Mouse (Mus musculus) heart, adult 9 months (tissue): ENCODE results near the gene Fkbp5.
A peak's percentile ranks its signal among the peaks of the same experiment; 100 is the strongest.

Experiments used
- DNase-seq, 2 experiments: peaks; one replicate each; pipeline ENCODE4 v3.0.0; 2022; ENCODE audit warnings: low spot score in 2 of 2

Fkbp5 gene

DNA sequence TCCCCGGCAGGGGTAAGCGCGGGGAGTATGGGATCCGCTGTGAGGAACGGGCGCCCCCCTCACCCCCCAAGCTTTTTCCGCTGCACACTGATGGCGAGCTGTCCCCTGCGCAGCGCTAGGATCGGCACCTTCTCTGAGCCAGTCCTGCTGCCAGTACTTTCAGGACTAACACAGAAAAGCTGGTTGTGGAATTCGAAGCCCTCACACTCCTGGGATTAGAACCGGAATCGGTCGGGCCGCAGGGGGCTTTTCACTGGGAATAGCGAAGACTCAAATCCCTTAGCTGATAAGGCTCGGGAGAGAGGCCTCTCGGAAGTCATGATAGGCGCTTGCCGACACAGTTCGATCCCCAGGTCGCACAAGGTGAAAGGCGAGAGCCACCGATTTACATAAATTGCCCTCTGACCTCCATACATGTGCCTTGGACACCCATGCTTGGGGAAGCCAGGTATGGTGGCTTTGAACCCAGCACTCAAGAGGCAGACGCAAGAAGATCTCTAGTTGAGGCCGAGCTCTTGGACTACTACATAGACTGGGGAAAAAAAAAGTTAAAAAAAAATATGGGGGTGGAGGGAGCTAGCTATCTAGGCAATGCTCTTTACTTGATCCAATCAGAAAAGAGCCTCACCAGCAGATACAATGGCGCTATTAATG is 6.2 kb upstream of the Fkbp5 start:
- DNase-seq: no peak

DNA sequence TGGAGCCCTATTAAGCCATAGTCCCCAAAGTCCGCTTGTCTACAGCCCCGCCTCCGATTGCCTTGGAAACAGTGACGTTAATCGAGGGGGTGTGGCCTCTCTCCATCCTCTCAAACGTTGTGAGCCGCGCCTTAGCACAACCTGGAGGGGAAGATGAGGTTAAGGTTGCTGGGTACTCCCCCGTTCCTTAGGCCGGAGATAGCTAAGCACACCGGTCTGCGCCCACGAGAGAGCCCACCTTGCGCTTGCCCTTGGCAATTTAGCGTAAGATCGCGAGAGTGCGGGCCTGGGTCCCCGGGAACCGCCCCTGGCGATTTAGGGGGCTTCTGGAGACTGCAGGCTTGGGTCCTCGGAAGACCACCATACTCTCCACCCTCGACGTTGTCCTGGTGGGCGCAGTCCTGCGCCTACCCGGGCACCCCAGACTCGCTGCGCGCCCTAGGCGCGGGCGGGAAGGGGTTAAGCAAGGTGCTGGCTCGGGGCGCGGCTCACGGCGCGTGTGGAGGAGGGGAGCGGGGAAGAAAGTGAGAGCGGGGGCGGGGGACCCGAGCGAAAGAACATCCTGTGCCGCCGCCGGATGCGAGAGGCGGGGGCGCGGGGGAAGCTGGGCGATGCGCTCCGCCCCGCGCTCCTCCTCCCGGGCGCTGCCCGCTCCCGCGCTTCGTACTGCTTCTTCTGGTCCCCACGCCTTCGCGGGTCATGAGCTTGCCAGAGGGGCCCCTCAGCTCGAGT is 5.5 kb upstream of the Fkbp5 start:
- DNase-seq: peak; percentile 95 to 97

DNA sequence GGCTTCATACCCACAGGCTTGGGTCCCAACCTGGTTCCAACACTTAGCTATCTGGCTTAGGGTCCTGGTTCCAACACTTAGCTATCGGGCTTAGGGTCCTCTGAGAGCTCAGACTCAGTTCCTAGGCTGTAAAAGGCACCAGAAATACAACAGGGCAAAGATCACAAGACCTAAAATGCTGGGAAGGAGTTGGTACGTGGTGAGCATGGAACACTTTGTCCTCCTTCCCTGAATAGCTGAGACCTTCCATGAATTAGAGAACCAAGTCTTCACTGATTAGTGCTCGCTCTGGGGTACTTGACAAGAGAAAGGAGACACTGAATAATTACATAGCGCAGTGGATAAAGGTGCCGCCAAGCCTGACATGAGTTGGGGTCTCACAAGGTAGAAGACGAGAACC is 4.6 kb upstream of the Fkbp5 start:
- DNase-seq: peak in 1 of 2 experiments; percentile 12

DNA sequence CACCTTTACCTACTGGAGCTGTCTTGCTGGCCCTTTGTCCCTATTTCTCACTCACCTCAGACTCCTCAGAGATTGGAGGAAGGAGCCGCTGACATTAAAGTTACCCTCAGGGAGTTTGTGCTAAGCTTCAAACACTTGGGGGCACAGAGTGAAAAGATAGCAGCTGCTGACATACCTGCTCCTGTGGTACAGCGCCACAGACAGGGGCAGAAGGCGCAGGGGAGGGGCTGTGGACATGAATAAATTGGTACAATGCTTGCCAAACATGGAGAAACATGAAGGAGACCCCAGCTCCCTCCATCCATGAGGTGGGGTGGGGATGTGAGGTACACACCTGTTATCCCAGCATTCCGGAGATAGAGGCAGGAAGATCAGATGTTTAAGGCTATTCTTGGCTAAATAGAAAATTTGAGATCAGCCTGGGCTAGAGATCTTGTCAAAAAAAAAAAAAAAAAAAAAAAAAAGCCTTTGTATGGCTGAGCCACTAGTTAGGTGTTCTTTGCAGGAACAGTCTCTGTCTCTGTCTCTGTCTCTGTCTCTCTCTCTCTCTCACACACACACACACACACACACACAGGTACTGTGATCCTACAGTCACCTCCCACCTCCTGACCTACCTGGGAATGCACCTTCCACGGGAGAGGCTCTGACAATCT is 3.9 kb upstream of the Fkbp5 start:
- DNase-seq: peak in 1 of 2 experiments; percentile 5

DNA sequence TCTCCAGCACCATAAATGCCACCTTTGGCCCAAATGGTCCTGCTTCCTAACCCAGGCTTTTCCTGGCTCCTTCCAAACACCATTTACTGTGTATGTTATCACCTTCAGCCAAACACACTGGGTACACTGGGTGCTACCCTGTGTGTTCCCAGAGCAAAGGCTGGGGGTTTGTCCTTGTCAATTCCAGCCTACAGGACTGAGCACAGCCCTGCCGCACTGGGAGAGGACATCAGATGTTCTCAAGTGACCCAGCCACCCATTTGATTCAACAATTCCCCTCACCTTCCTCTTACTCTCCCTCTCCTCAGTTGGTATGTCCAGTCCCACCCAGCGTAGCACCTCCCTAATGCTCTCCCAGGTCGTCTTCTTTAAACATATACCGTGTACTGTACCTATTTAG is 3.2 kb upstream of the Fkbp5 start:
- DNase-seq: peak in 1 of 2 experiments; percentile 2

DNA sequence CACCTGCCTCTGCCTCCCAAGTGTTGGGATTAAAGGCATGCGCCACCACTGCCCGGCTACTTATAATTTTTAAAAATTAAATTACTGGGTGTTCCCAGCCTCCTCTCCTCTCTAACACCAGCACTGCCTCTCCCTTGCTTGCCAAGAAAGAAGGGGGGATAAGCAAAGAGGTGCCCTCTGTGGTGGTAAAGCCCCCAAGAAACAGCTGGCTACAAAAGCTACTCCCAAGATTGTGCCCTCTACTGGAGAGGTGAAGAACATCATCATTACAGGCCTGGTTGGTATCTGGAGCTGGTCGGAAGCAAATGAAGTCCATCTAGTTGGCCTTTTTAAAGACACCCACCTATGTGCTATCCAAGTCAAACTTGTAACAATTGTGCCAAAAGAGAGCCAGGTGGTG is 2.5 kb upstream of the Fkbp5 start:
- no peak for DNase-seq

DNA sequence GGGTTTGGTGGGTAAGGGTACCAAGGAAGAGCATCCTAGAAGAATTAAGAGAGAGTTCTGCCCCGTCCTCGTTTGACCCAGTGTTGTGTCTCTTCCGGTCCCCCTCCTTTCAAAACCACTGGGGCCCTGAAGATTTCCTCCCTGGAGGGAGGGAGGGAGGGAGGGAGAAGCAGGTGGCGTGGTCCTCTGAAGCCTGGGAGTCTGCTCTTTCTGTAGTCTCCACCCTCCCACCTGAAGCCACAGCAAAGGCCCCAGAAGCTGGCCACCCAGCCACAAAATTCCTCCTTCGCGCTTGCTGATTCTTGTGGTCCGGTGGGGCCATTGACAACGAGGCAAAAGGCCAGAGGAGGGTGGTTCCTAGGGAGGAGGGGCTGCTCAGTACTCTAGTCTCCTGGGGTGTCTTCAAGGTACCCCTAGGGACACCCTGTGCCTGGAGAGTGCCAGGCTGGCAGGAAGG is 1.3 kb upstream of the Fkbp5 start:
- peak; percentile 59 to 62 for DNase-seq

DNA sequence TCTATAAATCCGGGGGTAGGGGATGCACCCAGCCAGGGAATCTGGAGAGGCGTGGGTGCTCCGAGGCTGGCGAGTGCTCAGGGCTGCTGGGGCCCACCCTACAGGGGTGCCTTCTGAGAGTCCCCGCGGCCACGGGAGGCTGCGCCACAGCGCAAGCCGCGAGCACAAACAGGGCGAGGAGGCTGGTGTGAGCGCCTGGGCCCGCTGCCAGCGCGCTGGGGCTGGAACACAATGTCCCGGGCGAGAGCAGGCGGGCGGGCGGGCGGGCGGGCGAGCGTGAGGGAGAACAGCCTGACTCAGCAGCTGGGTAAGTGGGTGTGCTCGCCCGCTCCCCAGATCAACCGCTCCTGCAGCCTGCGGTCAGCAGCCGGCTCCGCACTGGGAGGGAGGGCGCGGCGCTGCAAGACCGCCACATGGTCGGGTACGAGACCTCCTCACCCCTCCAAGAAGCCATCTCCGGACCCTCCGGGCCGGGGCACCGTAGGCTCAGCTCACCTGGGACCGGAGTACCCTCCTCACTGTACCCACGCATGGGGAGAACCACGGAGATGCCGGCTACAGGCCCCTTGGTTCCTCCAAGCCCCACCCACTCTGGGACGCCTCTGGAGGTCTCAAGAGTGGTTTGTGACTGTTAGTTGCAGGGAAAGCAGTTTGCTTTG is 758 bp upstream of the Fkbp5 start:
- peak in 1 of 2 experiments; percentile 94 for DNase-seq

DNA sequence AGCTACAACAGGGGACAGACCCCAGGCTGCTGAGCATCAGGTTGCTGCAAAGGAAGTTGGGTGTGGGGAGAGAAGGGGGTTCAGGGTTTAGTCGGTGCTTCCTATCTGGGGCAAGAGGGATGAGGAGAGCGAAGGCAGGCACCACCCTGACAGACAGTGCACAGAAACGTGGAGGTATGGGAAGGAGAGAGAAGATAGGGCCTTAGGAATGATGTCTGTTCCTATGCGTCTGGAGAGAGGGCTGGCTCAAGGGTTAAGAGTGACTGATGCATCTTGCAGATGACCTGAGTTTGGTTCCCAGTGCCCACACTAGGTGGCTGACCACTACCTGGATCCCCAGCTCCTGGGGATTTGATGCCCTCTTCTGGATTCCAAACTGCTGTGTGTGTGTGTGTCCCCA is 446 bp downstream of the Fkbp5 start:
- no peak for DNase-seq

DNA sequence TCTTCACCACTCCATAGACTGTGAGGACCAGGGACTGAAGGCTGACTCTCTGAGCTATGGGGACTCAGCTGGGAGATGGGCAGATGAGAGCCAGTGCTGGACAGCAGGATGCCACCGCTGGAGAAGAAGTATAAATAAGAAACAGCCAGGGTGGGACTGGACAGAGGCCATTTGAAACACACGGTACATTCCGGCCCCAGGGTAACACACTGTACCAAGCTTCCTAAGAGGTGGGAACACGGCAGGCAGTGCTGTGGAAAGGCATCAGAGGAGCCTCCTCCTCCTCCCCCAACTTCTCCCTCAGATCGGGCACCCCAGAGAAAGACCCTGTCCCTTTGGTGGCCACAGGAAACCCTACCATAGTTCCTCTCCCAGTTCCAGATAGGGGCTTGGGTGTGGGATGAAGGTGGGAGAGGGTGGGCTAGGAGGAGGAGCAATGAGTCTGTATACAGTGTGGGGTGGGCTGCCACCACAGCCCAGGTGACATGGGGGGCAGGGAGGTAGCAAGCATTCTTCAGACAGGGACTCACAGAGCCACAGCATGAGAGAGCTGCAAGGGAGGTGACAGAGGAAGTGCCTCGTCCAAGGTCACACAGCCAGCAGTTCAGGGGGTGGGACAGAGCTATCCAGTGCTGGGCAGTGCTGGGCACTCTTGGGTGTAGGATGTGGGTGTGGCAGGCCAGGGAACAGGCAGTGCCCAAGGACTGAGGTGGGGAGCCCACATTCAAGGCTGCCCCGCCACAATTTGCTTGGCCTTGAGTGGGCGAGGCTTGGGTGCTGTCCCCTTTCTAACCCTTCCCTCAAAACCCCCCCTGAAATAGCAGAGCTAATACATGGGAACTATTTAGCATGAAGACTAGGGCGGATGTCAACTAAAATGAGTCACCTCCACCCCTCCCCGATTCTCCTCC is 1.6 kb downstream of the Fkbp5 start:
- peak; percentile 68 to 74 for DNase-seq

DNA sequence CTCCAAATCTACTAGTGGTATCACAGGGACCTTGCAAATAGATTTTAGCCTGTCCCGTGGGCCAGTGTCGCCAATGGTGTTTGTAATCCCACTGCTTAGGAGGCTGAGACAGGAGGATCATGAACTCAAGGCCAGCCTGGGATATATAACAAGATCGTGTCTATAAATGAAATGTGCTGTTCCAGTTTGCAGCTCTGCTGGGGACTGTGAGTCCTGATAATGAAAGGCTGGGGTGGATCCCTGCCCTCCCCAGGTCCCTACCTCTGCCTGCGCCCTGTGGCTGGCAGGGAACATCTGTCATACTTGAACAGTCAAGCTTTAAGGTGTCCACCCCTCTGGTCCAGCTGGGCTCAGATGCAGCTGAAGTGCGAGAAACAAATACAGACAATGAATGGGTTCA is 2.8 kb downstream of the Fkbp5 start:
- DNase-seq: no peak

DNA sequence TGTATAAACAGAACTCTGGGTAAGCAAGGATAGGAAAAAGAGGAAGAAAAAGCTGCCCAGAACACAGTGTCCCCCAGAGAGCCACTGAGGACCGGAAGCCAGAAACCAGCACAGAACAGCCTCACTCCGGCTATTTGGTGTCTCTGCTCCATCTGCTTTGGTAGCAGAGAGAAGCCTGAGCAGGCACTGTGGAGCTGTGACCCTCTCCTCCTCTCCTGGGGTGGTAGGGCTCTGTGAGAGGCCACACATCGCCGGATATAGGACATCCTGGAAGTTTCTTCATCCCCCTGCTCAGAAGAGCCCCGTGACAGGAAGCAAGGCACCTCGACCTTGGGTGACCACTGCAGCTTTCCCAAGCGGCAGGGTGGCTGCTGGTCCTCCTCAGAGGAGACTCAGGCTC is 3.5 kb downstream of the Fkbp5 start:
- peak; percentile 49 to 72 for DNase-seq

DNA sequence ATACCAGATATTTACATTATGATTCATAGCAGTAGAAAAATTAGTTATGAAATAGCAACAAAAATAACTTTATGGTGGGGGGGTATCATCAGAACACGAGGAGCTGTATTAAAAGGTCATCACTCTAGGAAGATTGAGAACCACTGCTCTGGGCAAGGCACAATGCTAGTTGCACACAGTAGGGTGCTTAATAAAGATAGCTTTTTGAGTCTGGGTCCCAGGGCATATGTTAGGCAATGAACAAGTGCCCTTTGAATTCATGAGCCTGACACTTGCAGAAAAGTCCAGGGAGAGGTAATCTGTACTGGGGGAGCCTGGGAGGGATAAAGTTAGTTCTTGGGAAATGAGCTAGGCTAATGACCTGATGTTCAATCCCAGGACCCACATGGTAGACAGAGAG is 4.0 kb downstream of the Fkbp5 start:
- DNase-seq: no peak

DNA sequence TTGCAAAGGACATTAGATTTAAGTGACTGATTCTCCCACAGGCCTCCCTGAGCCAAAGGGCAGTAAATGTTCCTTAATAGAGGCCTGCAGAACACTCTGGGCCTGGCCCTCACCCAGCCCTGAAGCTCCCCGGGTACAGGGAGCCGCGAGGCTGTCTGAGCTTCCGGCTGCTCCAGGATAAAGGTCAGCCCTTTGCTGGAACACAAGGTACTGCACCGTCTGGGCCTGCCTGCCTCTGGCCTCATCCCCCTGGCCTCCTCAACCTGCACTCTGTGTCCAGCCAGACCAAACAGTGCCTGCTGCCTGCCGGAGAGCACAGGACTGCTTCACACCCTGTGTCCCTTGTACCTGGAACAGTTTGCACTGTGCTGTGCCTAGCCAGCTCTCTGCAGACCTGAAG is 4.6 kb downstream of the Fkbp5 start:
- DNase-seq: peak; percentile 78 to 87

DNA sequence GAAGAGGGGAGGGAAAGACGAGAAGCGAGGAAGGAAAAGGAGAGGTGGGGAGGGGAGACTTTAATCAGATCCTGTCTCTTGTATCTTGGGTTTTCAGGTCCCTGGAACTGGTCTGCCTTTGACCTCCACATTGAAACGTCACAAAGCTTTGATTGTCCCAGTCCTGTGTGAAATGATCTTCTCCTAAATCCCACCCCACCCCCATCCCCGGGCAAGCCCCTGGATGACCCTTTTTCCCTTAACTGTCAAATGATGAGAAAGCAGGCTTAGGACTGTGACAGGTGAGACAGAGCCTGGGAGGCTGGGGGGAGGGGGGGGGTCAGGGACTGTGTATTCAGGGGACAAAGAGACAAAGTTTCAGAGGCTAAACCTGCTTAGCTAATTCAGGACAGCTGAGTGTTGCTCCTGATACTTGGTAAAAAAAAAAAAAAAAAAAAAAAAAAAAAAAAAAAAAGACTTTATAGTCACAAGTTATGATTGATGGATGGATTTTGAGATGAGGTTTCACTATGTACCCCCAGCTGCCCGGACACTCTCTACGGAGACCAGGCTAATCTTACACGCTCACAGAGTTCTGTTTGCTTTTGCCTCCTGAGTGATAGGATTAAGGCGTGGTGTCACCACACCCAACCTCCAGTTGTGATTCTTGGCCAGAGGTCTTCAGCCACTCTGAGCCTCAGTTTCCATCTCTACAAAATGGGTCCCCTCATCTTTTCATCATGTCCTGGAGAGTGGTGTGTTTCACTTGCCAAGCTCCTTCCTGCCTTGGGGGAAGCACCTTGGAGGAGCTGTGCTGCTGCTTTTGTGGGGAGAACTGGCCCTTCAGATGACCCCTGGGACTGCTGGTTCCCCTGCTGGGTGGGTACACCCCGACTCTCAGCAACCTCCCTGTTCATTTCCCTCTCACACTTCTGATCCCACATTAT is 5.4 kb downstream of the Fkbp5 start:
- no peak for DNase-seq

DNA sequence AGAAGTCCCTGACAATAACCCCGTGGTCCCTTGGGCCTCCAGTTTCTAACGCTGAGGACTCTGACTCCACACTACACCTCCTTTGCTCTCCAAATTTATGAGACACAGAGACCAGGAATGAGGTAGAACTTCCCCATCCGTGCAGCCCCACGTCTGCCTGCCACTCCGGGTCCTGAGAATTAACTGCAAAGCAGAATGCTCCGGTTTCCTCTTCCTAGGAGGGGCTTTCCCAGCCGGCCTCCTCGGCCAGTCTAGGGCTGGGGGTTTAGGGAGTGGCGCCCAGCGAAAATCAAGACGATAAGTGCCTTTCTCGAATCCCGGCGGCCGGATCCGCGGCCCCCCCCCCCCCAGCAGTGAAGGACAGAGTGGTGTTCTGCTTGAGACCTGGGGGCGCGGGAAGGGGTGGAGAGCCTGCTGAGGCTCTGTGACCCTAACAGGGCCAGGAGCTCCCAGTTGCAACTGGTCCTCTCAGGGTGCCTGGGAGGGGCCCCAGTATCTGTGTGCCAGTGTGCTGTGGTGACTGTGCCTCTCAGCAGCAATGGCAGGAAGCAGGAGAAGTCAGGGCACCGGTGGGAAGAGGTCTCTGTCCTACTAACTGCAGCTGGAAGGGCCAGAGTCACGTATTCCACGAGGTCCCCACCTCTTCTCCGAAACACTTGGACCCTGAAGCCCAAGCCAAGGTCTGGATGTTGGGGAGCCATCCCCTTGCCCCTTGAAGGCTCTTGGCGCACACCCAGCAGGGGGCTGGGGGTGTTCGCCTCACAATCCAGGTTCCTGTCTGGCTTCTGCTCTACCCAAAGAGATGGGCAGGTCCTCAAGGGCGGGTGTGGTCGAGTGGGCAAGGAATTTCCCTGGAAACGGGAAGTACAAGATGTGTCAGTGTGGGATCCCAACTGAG is 6.6 kb downstream of the Fkbp5 start:
- peak in 1 of 2 experiments; percentile 46 for DNase-seq

DNA sequence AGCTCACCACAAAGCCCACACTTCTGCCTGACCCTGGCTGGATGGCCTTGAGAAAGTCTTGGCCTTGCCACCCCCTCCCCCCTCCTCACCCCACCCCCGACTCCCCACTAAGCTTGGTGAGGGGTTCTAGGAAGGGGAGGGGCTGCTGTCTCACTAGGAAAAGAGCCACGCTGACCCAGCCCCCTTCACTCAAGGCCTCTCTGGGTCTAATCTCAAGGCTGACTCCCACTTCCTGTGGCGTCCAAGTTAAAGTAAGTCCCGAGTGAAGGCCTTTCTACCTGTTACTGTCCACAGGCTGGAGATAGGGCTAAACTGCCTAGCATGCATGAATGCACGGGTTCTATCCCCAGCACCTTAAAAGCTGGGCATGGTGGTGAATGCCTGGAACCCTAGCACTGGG is 9.8 kb downstream of the Fkbp5 start:
- DNase-seq: no peak

DNA sequence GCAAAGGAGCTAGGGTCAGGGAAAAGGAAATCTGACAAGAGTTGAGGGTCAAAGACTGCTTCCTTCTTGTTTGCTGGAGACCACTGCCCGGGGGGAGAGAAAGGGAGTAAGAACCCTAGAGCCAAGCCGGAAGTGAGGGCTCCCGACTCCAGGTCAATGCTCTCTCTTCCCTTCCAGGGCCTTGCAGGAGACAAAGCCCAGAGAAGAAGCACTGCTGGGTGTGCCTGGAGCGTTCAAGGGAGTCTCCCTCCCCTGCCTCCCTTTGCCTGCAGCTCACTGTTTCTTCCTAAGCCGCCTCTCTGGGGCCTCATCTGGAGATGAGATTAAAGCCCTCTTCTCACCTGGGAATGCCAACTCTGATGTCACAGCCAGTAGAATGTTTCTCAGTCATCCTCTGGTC is 10.4 kb downstream of the Fkbp5 start:
- no peak for DNase-seq

DNA sequence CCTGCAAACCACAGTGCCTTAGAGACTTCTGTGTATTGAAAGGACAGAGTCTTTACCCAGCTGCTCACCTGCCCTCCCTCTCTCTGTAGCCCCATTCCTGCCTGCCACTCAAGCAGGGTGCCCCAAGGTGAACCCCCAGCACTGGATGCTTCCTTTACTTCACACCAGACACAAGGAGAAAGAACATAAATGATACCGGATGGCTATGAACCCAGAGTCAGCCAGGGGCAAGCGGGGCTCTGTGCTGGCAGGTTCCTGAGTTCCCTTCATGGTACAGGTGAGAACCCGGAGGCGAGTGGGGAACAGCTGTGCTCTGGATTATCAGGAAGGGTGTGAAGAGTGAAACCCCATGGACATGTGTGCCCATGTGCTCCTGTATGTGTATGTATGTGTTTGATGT is 11.7 kb downstream of the Fkbp5 start:
- DNase-seq: no peak
